Mouse (Mus musculus): ENCODE results near the gene Cdk6.

Cdk6 gene

DNA sequence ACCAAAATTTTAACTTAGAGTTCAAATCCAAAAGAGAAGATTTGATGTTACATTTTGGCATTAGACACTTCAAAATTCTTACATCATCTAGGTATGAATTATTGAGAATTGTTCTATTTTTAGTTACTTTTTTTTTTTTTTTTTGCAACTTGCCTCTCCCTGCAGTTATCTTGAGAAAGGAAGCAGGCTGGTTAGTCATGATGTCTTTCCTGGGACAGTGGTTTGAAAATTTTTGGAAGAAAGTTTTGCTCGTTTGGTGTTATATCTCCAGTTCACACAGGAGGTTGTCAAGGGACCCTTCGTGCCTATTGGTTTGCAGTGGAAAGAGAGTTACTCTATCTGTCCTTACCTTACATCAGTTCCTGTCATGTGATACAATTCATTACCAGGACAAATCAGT is 29.9 kb downstream of the Cdk6 start:
- in situ Hi-C loops (cut with MboI; ENCODE audit: unreplicated experiment in 2 of 2), result no loop called here

DNA sequence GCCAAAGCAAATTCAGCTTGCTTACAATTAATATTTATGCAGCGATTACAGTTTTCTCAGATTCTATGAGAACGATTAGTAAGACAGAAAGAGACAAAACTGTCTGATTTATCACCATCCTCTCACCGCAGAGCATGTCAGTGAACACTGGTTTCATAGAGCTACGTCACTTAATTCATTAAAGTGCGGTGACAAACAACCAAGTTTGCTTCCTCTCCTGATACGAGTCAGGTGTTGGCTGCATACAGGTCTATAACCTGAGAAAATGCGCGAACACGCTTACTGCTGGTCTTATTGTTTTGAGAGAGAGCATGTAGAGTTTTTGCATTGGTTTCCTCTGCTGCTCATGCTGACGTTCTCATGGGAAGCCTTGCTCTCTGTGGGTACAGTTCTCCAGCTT is 31.9 kb downstream of the Cdk6 start:
- in situ Hi-C loops (cut with MboI; ENCODE audit: unreplicated experiment in 2 of 2), result no loop called here

DNA sequence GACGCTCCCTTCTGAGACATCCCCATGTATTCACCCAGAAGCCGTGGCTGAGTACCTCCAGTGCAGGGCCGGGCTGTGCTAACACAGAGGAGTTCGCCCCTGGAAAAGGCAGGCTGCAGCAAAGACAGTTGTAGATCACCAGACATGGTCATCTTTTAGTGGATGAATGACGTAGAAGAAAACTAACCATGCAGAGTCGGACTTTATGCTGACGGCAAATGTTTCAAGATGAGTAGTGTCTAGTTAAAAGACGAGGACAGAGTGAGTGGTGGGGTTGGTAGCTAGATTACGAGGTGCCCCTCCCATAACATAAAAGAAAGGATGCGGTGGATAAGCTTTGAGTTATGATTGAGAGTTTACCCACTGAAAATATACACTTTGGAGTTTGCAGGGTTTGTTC is 33.5 kb downstream of the Cdk6 start:
- in situ Hi-C loops (cut with MboI; ENCODE audit: unreplicated experiment in 2 of 2), result no loop called here

DNA sequence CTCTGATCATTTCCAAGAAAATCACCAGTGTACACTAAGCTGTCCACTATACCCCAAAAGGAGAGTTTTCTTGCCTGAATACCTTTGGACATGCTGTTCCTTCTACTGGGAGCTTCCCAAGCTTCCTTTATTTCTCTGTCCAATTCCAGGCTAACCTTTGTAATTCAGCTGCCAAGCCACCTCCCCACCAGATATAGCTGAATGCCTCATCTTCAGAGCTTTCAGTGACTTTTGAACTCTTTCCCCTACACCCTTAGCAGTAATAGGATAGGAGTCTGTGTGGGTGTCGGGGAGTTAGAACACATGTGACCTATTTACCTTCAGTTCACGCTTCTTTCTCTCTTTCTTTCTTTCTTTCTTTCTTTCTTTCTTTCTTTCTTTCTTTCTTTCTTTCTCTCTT is 34.9 kb downstream of the Cdk6 start:
- in situ Hi-C loops (cut with MboI; ENCODE audit: unreplicated experiment in 2 of 2), result no loop called here

DNA sequence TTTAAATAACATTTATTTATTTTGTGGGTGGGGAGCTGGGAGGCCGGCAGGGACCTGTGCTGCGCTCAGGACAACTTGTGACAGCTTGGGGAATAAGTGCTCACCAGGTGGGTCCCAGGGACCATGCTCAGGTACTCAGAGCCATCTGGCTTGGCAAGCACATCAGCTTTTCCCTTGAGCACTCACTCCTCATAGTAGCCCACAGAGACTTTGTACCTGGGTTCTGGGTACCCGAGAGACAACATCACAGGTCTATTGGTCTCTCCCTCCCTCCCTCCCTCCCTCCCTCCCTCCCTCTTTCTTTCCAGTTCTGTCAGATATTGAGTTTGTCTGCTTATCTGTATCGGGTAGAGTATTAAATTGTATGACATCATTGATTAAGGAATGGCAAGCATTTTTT is 38.0 kb downstream of the Cdk6 start:
- in situ Hi-C loops (cut with MboI; ENCODE audit: unreplicated experiment in 2 of 2), result no loop called here

DNA sequence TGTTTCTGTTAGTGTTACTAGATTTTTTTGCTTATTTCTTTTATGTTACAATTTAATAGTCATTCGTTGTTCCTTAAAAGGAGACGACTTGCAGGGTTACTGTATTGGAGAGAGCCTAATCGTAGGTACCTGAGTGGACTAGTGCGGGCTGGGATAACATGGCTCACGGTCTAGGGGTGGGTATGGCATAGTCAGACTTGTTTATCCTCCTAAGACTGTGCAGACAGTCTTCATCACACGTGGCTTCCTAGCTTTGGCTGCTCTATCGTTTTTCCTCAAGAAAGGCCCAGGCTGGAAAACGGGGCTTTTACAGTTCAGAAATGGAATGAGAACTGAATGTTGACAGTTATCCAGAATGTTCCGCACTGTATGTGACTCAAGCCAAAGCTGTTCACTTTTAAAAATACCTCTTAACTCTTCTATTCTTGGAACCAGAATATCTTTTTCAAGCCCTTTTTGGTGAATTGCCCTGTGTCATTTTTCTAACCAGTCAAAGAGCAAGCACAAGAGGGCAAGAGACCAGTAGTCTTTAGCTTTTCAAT is 39.5 kb downstream of the Cdk6 start:
- in situ Hi-C loops (cut with MboI; ENCODE audit: unreplicated experiment in 2 of 2), result no loop called here

DNA sequence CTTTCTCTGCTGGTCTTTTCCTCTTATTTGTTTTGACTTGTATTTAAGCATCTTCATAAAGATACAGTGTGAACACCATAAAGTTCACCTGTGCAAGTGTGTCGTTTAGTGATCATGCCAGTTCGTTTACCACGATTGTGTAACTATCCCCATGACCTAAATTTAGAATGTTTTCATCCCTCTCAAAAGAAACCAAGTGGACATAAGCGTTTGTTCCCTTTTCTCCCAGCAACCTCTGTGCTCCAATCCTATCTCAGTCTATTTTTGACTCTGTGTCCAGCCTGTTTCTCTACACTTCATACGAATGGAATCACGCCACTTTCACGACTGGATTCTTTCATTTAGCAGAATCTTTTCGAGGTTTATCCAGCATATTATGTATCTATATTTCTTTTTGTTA is 40.5 kb downstream of the Cdk6 start:
- in situ Hi-C loops (cut with MboI; ENCODE audit: unreplicated experiment in 2 of 2), result no loop called here

DNA sequence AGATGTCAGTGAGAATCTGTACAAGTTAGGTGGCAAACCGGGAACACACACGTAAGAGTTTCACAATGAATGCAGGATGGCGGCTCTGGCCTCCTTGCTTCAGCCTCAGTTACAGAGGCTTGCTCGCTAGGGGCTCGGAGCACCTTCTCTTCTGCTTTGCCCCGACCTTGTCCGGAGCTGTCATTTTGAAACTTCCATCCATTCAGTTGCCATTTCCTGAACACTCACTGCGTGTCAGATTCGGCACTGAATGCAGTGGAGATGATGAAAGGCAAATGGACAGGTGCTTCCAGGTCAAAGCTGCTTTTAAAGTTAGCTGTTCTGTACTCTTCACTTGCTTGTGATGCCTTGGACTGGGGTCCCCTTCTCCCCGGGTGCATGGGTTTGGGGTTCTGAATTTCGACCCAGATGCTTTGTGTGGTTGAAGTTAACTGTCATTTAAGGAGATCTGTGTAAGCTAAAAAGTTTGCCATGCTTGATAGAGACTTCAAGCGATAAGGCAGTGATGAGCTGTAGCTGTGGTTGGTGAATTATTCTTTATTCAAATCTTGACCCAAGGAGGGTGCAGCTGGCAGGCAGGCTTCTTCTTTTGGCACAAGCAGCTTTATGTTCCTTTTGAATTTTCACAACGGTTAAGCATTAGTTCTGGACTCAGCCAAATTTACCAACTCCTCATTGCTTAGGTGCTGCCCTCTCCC is 41.2 kb downstream of the Cdk6 start:
- in situ Hi-C loops (cut with MboI; ENCODE audit: unreplicated experiment in 2 of 2), result no loop called here

DNA sequence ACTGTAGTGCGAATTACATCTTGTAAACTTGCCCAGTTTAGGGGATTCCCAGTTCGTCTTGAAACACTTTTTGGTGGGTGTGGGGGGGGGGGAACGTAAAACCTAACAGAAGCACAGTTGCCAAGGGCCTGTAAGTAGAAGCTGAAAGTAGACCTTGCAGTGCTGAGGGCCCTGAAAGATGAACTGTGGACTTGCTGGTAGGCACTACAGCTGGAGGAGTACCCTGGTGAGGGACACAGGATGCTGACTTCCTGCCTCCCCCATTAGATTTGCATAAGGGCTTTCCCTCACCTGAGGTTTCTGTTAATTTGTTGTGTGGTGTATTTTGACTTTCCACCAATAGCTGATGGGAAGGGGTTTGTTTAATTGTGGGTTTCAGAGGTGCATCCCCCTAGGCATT is 42.3 kb downstream of the Cdk6 start:
- in situ Hi-C loops (cut with MboI; ENCODE audit: unreplicated experiment in 2 of 2), result no loop called here

DNA sequence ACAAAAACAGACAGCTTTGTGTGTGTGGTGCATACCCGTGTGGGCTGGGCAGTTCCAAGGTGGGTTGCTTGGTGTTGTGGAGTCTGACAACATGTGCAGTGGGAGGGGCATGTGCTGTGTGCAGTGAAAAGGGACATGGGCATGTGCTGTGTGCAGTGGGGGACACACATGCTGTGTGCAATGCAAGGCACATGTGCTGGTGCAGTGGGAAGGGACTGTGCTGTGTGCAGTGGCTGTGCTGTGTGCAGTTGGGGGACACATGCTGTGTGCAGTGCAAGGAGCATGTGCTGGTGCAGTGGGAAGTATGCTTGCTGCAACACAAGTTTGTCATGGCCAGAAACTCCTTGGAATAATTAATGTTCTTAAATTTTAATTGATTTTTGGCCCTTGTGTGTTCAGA is 43.8 kb downstream of the Cdk6 start:
- in situ Hi-C loops (cut with MboI; ENCODE audit: unreplicated experiment in 2 of 2), result no loop called here

DNA sequence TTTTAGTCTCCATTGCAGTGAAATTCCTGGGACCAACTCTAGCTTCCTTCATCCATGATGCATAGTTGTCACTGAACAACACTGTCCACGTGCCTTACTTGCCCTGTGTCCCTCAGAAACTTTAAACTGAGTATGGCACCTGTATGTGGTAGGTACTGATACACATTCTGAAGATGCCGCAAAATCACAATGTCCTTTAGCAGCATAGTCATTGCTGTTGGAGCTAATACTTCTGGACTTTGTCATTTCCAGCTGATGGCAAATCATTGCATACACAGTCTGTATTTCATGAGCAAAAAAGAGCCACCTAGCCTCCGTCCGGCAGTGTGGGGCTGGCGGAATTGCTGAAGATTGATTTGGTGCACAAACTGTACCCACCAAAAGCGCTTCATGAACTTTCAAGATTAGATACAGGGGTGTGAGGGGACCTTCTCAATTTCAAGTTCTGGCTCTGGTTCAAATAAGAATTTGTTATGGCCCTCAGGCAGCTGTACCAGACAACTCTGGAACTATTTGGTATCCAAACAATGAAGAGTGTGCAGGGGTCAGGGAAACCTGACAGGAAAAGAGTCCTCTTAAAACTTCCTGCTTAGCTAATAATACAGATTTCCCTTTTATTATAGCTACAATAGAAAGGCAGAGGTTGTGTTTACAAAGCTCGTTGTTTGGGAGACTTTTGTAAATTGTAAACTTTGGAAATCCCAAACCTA is 44.9 kb downstream of the Cdk6 start:
- in situ Hi-C loops (cut with MboI; ENCODE audit: unreplicated experiment in 2 of 2), result no loop called here

DNA sequence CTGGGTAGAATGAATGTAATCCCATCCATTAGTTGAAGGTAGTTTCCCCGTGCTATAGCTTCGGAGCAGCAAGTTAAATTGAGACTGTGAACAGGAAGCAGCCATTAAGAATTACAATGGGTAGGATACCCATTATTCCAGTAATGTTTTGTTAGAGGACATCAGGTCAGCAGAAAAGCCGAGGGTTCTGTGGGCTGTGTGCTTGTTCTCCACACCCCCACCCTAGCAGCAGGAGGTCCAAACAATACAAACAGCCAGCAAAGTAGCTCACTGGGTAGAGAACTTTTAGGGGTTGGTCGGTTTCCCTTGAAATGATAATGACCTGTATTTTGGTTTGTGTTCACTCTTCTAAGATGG is 45.4 kb downstream of the Cdk6 start:
- in situ Hi-C loops (cut with MboI; ENCODE audit: unreplicated experiment in 2 of 2), result no loop called here

DNA sequence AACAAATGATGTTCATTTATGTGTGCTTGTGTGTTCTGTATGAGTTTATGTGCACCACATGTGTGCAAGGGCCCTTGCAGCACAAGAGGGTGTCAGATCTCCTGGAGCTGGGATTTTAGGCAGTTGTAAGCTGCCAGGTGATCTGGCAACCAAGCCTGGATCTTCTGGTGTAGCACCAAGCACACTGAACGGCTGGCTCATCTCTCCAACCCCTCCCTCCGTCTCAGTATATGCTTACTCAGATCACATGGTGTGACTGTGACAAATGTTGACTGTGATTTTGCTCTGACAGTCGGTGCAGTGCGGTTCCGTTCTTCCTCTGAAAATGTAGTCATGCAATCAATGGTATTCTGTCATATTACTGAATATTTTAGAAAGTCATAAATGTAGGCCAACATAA is 45.9 kb downstream of the Cdk6 start:
- in situ Hi-C loops (cut with MboI; ENCODE audit: unreplicated experiment in 2 of 2), result no loop called here

DNA sequence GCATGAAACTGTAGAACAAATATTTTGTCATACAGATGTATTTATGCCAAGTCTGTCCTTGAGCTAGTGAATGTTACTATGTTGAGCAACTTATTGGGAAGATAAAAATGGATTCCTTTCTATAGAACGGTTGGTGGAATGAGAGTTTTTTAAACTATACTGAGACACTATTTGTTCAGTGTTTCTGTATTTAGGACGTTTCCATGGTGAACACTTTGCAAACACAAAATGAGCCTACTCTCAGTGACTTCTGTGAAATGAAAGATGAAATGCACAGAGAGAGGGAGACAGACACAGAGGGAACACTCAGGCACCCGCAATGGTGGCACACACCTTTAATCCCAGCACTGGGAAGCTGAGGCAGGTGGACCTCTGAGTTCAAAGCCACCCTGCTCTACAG is 51.6 kb downstream of the Cdk6 start:
- in situ Hi-C loops (cut with MboI; ENCODE audit: unreplicated experiment in 2 of 2), result no loop called here

DNA sequence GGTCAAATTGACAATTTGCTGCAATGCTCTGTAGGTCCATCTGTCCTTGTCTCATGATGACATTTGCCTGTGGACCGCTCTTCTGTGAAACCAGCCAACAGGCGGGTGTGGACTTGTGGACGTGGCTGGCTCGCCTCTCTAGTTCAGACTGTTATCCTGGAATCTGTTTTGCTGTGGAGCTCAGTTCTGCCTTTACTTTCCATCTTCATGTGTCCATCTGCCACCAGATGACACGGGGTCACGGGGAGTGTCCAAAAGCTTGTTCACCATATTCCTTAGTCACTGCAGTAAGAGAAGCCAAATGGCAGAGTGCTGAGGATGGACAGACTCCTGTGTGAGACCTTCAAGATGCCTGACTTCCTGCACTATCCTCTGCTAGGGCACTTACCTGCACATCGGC is 52.9 kb downstream of the Cdk6 start:
- in situ Hi-C loops (cut with MboI; ENCODE audit: unreplicated experiment in 2 of 2), result no loop called here

DNA sequence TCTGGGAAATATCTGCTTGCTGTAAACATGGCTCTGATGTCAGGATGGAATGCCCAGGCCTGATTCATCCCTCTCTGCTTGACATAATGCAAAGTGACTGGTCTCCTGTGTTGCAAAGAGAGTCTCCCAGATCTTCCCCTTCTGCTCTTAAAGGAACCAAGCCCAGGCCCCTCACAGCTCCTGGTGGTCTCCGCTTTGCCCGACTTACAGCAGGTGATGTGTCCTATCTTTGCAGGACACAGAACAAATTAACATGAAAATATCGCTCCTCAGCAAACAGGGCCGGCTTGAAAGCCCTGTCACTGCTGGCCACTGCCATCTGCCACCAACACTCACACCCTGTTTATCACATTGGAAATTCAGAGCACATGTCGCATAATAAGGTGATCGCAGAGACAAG is 53.7 kb downstream of the Cdk6 start:
- in situ Hi-C loops (cut with MboI; ENCODE audit: unreplicated experiment in 2 of 2), result no loop called here

DNA sequence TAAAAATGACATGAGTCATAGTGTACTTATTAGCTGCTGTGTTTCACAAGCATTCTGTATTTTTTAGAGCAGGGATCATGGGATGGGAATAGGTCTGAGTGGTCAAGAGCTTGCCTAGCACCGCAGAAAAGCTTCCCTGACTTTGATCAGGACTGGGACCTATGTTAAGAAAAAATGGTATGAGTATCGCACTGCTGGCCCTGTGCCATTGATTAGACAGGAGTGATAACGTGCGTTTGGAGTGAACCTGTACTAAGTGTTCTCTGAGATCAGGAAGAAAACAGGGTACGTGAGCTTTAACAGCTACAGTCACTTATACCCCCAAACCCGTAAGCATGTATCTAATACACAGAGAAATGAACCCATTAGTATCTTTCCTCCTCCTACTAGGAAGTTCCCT is 54.9 kb downstream of the Cdk6 start:
- in situ Hi-C loops (cut with MboI; ENCODE audit: unreplicated experiment in 2 of 2), result no loop called here

DNA sequence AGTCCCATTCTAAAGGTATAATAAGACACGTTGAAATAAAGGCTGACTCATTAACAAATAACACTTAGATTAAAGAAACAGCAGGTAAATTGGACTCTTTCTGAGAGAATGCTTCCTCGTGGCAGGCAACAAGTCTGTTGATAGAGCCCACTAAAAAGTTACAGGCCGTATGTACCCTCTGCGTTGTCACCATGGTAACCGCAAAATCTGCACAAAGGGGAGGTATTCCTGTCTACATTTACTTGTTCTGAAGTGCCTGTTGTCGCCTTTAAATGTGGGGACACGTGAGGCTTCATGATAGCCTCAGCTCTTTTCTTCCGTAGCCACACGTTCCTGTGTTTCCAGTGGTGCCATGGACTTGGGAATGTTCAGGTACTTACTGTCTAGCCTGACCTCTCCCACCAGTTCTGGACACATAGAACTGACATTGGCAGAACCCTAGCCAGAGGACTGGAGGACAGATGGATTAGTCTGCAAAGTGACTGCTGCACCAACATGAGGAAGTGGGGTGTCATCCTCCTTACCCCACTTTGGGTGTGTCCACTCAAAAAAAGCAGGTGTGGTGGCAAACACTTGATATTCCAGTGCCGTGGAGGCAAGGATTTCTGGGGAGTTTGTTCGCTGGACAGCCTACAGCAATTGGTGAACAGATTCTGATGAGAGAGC is 55.8 kb downstream of the Cdk6 start:
- in situ Hi-C loops (cut with MboI; ENCODE audit: unreplicated experiment in 2 of 2), result no loop called here

DNA sequence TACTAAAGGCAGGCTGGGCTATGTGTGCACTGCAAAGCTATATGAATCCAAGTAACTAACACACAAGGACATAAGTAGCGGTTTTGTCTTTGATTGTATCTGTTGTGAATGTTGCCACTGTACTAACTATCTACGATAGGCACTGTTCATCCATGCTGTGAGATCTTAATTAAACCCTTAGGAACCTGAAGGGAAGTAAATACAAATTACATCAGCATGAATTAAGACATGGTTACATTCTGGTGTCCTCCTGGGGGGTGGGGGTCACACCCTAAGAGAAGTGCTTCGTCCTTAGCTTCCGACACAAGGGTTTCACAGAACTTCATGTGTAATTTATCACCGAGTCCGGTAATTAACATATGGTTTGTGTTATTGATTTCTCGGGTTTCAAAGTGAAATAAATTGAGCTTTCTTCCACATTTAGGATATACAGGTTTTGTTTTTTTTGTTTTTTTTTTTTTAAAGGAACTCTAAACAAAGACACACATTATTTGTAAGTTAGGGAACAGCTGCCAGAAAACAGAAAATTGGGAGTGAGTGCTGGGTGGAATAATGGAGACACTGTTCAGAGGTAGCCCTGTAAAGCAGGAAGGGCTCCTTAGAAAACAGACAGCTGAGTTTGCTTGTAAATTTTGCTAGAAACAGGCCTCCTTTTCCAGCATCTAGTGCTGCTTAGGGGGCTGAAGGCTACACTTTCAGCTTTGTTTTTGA is 58.7 kb downstream of the Cdk6 start:
- in situ Hi-C loops (cut with MboI; ENCODE audit: unreplicated experiment in 2 of 2), result loop anchor here in 1 of 2 experiments (10.0 kb wide), 1 partner anchor 105 kb away; no protein-coding TSS in a partner anchor

DNA sequence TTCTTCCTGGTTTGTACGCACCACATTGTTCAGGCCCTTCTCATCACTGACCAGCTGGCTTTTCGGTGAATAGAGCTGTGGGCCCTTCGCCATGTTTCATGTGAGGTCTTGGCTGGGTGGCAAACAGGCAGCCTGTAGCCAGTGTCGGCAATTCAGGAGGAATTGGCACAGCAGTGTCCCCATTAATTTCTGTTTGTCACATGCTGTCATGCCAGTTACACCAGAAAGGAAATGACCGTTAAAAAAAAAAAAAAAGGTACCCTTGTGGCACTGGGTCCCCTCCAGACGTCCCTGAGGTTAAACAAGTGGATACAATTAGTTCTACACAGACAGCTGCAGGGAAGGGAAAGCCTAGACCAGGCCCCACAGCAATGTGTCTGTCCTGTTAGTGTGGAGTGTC is 63.8 kb downstream of the Cdk6 start:
- in situ Hi-C loops (cut with MboI; ENCODE audit: unreplicated experiment in 2 of 2), result loop anchor here in 1 of 2 experiments (10.0 kb wide), 1 partner anchor 100 kb away; no protein-coding TSS in a partner anchor

DNA sequence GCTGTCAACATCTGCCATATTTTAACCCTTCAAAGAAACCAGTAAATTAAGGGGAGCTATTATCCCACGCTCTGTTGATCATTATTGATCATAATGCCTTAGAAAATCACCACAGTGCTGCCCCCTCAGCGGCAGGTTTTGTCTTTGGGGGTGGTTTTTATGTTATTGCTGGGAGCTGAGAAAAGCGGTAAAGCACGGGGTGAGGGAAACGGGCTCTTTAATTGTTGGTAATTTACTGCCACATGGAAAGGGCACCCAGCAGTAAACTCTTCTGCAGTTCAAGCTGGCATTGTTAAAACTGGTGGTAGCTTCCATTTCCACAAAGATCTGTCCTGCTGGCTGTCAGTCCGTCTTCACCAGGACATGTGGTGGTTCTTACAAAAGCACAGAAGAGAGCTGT is 64.2 kb downstream of the Cdk6 start:
- in situ Hi-C loops (cut with MboI; ENCODE audit: unreplicated experiment in 2 of 2), result loop anchor here in 1 of 2 experiments (10.0 kb wide), 1 partner anchor 99 kb away; no protein-coding TSS in a partner anchor
